Mouse (Mus musculus): ENCODE measurements around the gene Ptpn3.

Ptpn3 gene

GRCm38 (mm10) chr4:57301410-57302313, at the start of gene Ptpn3:
TSS of gene Ptpn3 (minus strand) at chr4:57301837.
- DNase-seq = peak; percentile 77

GRCm38 (mm10) chr4:57350541-57350940, 48.9 kb upstream of the Ptpn3 start:
- no peak for DNase-seq

GRCm38 (mm10) chr4:57343996-57344395, 42.4 kb upstream of the Ptpn3 start:
- DNase-seq = no peak

- no peak for DNase-seq
These were observed 37.3 kb upstream of the Ptpn3 start for GRCm38 (mm10) chr4:57338923-57339322.

GRCm38 (mm10) chr4:57338061-57338460, 36.4 kb upstream of the Ptpn3 start:
- DNase-seq = no peak

- no peak for DNase-seq
These were observed 33.5 kb upstream of the Ptpn3 start for GRCm38 (mm10) chr4:57335000-57335666.

- no peak for DNase-seq
These were observed 32.4 kb upstream of the Ptpn3 start for GRCm38 (mm10) chr4:57333926-57334548.

- no peak for DNase-seq
These were observed 30.9 kb upstream of the Ptpn3 start for GRCm38 (mm10) chr4:57332511-57332910.

GRCm38 (mm10) chr4:57320606-57321327, 19.1 kb upstream of the Ptpn3 start:
- DNase-seq = peak; percentile 45

GRCm38 (mm10) chr4:57318525-57319212, 17.0 kb upstream of the Ptpn3 start:
- DNase-seq = no peak

GRCm38 (mm10) chr4:57312256-57313166, 10.9 kb upstream of the Ptpn3 start:
- DNase-seq = no peak

GRCm38 (mm10) chr4:57311750-57312149, 10.1 kb upstream of the Ptpn3 start:
- no peak for DNase-seq

GRCm38 (mm10) chr4:57308214-57309000, 6.8 kb upstream of the Ptpn3 start:
- no peak for DNase-seq

- no peak for DNase-seq
These were observed 6.1 kb upstream of the Ptpn3 start for GRCm38 (mm10) chr4:57307747-57308146.

- DNase-seq = no peak
These were observed 4.6 kb upstream of the Ptpn3 start for GRCm38 (mm10) chr4:57306260-57306659.

GRCm38 (mm10) chr4:57305644-57306043, 4.0 kb upstream of the Ptpn3 start:
- no peak for DNase-seq

- no peak for DNase-seq
These were observed 898 bp downstream of the Ptpn3 start for GRCm38 (mm10) chr4:57300469-57301409.

GRCm38 (mm10) chr4:57299701-57300468, 1.8 kb downstream of the Ptpn3 start:
- peak; percentile 40 for DNase-seq
